Mouse (Mus musculus): ENCODE data around the gene Ndufa7. TPM values are rescaled to one million over a fixed set of nuclear protein-coding genes. Genes with fewer than 3 reads are reported as not detected.

Ndufa7 gene
- 482 and 487 TPM in 2 replicates for polyA plus RNA-seq (2016; fragmentation: Nextera tagmentation; extraction: Ambion mirVana)

DNA sequence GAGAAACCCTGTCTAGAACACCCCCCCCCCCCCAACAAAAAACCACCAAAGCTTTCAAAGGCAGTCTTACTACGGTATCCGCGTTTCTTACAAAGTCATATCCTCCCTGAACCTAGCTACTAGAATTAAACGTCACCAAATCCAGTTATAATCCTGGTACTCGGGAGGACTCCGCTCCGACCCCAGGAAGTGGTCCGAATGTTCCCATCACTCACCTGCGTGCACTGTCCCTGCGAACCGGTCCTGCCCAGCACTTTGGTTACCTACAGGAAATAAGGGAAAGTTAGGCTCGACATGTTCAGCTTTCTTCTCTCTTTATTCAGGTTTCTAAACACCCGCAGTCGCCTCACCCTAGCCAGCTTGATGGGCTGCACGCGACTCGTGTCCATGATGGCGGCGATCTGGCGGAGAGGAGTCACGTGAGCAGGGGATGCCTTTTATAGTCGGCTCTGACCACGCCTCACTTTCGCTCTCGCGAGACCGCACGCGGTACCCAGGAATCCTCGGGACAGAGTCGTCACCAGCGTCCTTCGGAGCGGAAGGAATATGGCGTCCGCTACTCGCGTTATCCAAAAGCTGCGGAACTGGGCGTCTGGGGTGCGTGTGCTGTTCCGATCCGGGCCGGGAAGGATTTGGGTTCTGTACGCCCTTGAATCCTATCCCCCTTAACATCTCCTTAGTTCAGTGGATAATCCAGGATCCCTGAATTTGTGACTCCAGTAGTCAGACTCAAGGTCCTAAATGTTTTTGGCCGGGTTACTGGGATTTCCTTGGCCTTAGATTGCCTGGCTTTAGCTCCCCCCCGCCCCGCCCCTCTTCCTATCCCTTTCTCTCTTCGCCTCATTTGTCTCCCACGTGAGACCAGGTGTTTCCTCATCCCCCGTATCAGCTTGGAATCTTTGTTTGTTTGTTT is at the start of gene Ndufa7, which contains the start of gene Rps28:
TSS of gene Ndufa7 (plus strand) at position 489 of the 913 bp plus-strand sequence.
TSS of gene Rps28 (minus strand) at position 479 of the 913 bp plus-strand sequence.
- under 1% methylated on average over 51 of the region's 51 CpGs for WGBS
- H3K9me3 ChIP-seq = no peaks in the 10 kb centered on the region
- DNase-seq (ENCODE audit: low spot score) = peak; percentile 98
- H3K36me3 ChIP-seq = peaks cover 57% of the 10 kb centered on the region
- peaks cover 19% of the 10 kb centered on the region for H3K4me1 ChIP-seq
- peak within 1 kb of the TSS; percentile 92 for H3K27ac ChIP-seq
- no peaks in the 10 kb centered on the region for H3K27me3 ChIP-seq (ENCODE audit: insufficient read depth, poor library complexity, severe bottlenecking)
- peak within 1 kb of the TSS; percentile 84 for H3K4me3 ChIP-seq

DNA sequence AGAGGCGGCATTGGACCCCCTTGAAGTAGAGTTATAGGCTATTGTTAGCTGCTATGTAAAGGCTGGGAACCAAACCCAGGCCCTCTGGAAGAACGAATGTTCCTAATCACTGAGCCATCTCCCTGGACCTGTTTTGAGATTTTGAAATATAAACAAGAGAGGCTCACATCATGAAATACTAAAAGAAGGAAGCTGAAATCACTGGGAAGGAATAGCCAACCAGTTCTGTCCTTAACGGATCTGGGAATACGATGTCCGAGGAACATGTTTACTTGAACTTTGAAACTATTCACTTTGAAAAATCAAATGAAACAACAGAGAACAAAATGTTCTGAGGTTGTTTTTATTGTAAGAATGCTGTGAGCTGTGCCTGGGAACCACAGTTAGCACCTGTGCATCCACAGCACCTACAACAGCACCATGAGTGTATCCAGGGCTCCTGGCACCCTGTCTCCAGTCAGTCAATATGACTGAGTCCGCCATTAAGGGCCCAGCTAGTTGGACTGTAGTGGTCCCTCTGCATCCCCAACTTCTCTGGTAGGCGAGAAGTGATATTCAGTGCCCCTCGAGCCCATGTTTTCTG is 49.7 kb upstream of the Ndufa7 start:
- 84% methylated on average over 8 of the region's 8 CpGs for WGBS
- Histone ChIP-seq H3K4me1 (peaks cover 15% of the 10 kb centered on the region), H3K36me3 (peaks cover 33% of the 10 kb centered on the region), H3K4me3 (no peak overlapping the region), H3K27ac (no peak overlapping the region), H3K9me3 (no peaks in the 10 kb centered on the region), H3K27me3 (ENCODE audit: insufficient read depth, poor library complexity, severe bottlenecking) (no peaks in the 10 kb centered on the region)
- DNase-seq (ENCODE audit: low spot score) = no peak

DNA sequence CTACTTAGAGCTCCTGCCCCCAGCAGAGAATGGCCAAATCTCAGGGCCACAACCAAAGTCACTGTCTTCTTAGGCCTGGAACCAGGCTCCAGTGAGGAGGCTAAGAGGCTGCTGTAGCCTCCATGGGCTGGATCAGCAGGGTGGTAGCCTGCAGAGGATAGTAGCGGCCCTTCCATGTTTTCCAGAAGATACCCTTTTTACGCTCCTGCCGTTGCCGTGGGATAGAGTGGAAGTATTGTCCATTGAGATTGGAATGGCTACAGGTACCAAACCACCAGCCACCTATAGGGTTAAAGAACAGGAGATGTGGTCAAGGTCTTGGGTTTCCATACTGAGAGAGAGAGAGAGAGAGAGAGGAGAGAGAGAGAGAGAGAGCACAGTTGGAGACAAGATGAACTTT is 49.1 kb upstream of the Ndufa7 start:
- H3K4me3 ChIP-seq = no peak overlapping the region
- H3K4me1 ChIP-seq = peaks cover 19% of the 10 kb centered on the region
- H3K27me3 ChIP-seq (ENCODE audit: insufficient read depth, poor library complexity, severe bottlenecking) = no peaks in the 10 kb centered on the region
- WGBS = 94% methylated on average over 4 of the region's 4 CpGs
- no peaks in the 10 kb centered on the region for H3K9me3 ChIP-seq
- no peak overlapping the region for H3K27ac ChIP-seq
- peaks cover 33% of the 10 kb centered on the region for H3K36me3 ChIP-seq
- no peak for DNase-seq (ENCODE audit: low spot score)

GRCm38 (mm10) chr17:33779271-33779966 is 45.0 kb upstream of the Ndufa7 start:
- Histone ChIP-seq H3K4me1 (peaks cover 40% of the 10 kb centered on the region), H3K4me3 (peak overlapping the region; percentile 34), H3K36me3 (peaks cover 33% of the 10 kb centered on the region), H3K9me3 (no peaks in the 10 kb centered on the region), H3K27ac (peak overlapping the region; percentile 72), H3K27me3 (ENCODE audit: insufficient read depth, poor library complexity, severe bottlenecking) (0 out of 2 replicates have a peak, but pooled peaks cover 8% of the 10 kb centered on the region)
- DNase-seq (ENCODE audit: low spot score) = peak; percentile 84
- 49% methylated on average over 9 of the region's 9 CpGs for WGBS

DNA sequence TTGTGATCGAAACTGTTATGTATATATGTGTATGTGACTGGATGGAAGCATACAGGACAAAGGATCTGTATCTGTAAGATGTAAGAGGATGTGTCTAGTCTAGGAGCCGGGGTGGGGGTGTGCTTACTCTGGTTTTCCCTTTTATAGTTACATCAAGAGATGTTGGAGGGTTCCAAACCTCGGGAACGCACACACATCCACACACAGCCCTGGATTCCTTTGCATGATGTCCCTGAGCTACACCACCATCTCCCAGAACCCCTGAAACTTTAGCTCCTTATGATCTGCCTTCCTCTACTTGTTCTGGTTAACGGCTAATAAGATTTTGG is 44.4 kb upstream of the Ndufa7 start:
- H3K27ac ChIP-seq = peak overlapping the region; percentile 72; the same call in 1 of the 2 replicates
- H3K4me3 ChIP-seq = peak overlapping the region; percentile 68
- peaks cover 40% of the 10 kb centered on the region for H3K4me1 ChIP-seq
- no peak for DNase-seq (ENCODE audit: low spot score)
- H3K27me3 ChIP-seq (ENCODE audit: insufficient read depth, poor library complexity, severe bottlenecking) = 0 out of 2 replicates have a peak, but pooled peaks cover 12% of the 10 kb centered on the region
- H3K36me3 ChIP-seq = peaks cover 32% of the 10 kb centered on the region
- H3K9me3 ChIP-seq = no peaks in the 10 kb centered on the region
- WGBS = 88% methylated on average over 5 of the region's 5 CpGs

DNA sequence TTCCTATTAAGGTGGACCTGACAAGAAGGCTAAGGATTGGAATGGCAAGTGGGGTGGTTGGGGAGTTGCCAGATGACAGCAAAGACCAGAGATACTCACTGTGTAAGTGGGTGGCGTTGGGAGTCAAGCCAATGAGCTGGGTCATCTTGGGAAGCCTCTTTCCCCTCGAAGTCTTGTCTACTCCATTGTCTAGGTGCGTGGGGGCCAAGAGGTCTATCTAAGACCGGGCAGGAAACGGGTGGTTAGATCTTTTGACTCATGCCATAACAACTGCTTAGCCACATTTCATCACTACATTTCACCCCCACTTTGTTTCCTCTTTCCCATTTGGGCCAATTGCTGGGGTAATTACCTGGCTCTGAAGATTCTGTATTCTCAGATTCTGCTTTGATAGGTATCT is 43.9 kb upstream of the Ndufa7 start:
- Histone ChIP-seq H3K36me3 (peaks cover 27% of the 10 kb centered on the region), H3K4me3 (peak overlapping the region; percentile 68), H3K4me1 (peaks cover 44% of the 10 kb centered on the region), H3K27ac (peak overlapping the region; percentile 90), H3K9me3 (no peaks in the 10 kb centered on the region), H3K27me3 (ENCODE audit: insufficient read depth, poor library complexity, severe bottlenecking) (0 out of 2 replicates have a peak, but pooled peaks cover 12% of the 10 kb centered on the region)
- 84% methylated on average over 5 of the region's 5 CpGs for WGBS
- no peak for DNase-seq (ENCODE audit: low spot score)

- peak within 1 kb of the TSS; percentile 68 for H3K4me3 ChIP-seq
- no peaks in the 10 kb centered on the region for H3K9me3 ChIP-seq
- DNase-seq (ENCODE audit: low spot score) = peak; percentile 94
- WGBS = under 1% methylated on average over 49 of the region's 50 CpGs
- H3K27ac ChIP-seq = peak within 1 kb of the TSS; percentile 90
- H3K27me3 ChIP-seq (ENCODE audit: insufficient read depth, poor library complexity, severe bottlenecking) = peaks cover 19% of the 10 kb centered on the region; the same call in 1 of the 2 replicates
- H3K36me3 ChIP-seq = peaks cover 20% of the 10 kb centered on the region
- H3K4me1 ChIP-seq = peaks cover 51% of the 10 kb centered on the region
These were observed 43.0 kb upstream of the Ndufa7 start, which contains the start of gene Angptl4 for GRCm38 (mm10) chr17:33781124-33781977. TSS of gene Angptl4 (minus strand) at chr17:33781830.

DNA sequence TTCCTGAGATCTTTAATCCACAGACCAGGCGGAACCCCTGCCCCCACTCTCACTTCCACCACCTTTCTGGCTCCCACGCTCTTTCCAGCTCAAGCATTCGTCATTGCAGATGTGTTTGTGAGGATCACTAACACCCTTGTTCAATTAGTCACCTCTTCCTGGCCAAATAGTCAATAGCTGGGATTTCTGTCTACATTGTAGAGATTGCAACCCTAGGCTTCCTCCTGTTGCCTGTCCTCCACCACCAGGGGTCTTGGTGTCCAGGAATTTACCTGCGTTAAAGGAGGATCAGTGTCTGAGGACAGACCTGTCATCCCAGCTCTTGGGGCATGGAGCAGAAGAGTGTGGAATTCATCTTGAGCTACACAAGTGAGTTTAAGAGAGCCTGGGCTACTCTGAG is 42.3 kb upstream of the Ndufa7 start:
- Histone ChIP-seq H3K36me3 (peaks cover 13% of the 10 kb centered on the region), H3K27ac (peak overlapping the region; percentile 90), H3K9me3 (no peaks in the 10 kb centered on the region), H3K27me3 (ENCODE audit: insufficient read depth, poor library complexity, severe bottlenecking) (peaks cover 22% of the 10 kb centered on the region; the same call in 1 of the 2 replicates), H3K4me3 (peak overlapping the region; percentile 68), H3K4me1 (peaks cover 51% of the 10 kb centered on the region)
- DNase-seq (ENCODE audit: low spot score) = no peak
- WGBS = 29% methylated on average over 4 of the region's 4 CpGs

DNA sequence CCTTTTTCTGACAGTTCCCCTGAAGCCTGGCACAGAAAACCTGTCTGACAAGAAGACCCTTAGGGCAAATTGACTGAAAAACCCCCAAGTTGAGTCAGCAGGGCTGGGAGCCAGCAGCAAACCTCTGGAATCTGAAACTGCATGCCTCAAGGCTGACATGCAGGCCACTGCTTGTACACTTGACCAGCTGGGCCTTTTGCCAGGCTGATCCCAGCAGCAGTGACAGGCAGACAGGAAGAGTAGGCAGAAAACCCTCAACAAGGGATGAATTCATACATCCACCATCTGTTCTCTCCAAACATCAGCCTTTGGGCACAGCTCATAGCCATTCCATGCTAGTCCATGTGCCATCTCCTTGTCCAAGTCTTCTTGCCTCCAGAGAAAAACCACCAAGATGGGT is 41.0 kb upstream of the Ndufa7 start:
- DNase-seq (ENCODE audit: low spot score) = no peak
- Histone ChIP-seq H3K27me3 (ENCODE audit: insufficient read depth, poor library complexity, severe bottlenecking) (peaks cover 22% of the 10 kb centered on the region; the same call in 1 of the 2 replicates), H3K4me3 (no peak overlapping the region), H3K4me1 (peaks cover 49% of the 10 kb centered on the region), H3K9me3 (no peaks in the 10 kb centered on the region), H3K27ac (no peak overlapping the region), H3K36me3 (peaks cover under 1% of the 10 kb centered on the region; the same call in 1 of the 2 replicates)

DNA sequence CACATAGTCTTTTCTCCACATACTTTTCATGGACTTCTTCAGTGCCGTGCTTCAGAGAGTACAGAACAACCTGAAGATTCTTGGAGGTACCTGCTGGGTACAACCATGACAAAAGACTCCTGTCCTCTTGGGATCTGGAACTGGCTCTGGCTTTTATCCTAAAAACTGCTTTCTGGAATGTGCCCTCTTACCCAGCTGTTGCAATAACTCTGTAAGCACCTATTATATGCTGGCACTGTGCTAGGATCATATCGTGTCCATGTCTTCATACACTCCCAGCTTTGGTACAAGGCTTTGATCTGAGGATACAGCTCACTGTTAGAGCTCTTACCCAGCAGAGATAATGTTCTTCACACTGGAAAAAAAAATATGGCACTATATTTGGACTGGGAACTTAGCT is 39.4 kb upstream of the Ndufa7 start:
- H3K27ac ChIP-seq = no peak overlapping the region
- 78% methylated on average over 2 of the region's 2 CpGs for WGBS
- DNase-seq (ENCODE audit: low spot score) = no peak
- peaks cover 34% of the 10 kb centered on the region for H3K4me1 ChIP-seq
- H3K27me3 ChIP-seq (ENCODE audit: insufficient read depth, poor library complexity, severe bottlenecking) = peaks cover 22% of the 10 kb centered on the region; the same call in 1 of the 2 replicates
- no peak overlapping the region for H3K4me3 ChIP-seq
- H3K36me3 ChIP-seq = no peaks in the 10 kb centered on the region
- no peaks in the 10 kb centered on the region for H3K9me3 ChIP-seq

DNA sequence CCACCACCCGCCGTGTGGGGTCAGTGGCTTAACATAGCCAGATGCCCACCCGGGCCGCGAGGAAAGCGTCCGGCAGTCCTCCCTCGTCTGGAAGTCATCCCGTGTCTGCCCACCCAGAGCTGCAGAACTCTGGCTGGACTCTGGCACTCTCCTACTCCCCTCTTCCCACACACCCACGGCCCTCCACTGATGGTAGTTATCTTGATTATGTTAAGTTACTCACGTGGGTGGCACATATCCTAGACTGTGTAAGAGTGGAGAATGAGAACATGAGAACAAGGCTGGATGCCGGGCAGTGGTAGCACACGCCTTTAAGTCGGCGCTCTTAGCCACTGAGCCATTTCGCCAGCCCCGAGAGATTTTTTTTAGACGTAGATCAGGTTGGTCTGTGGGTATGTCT is 38.0 kb upstream of the Ndufa7 start:
- Histone ChIP-seq H3K9me3 (no peaks in the 10 kb centered on the region), H3K27ac (no peak overlapping the region), H3K4me3 (no peak overlapping the region), H3K27me3 (ENCODE audit: insufficient read depth, poor library complexity, severe bottlenecking) (peaks cover 22% of the 10 kb centered on the region; the same call in 1 of the 2 replicates), H3K4me1 (peaks cover 21% of the 10 kb centered on the region), H3K36me3 (no peaks in the 10 kb centered on the region)
- 79% methylated on average over 18 of the region's 18 CpGs for WGBS
- no peak for DNase-seq (ENCODE audit: low spot score)

DNA sequence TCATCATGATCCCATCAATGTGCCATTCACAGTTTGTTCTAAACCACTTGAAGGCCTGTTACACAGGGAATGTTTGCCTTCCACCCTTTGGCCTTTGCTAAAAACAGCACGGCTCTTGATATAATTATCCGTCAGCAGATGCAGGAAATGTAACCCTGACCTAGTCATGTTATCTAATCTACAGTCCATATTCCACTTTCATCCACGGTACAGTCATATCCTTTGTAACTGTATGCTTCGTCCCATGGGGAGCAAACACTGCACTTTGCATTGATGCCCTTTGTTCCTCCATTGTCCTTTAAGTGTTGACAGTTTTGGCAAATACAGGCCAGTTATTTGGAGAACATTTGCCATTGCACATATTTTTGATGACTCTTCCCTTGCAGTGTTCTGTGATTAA is 35.6 kb upstream of the Ndufa7 start:
- H3K4me3 ChIP-seq = no peak overlapping the region
- WGBS = 37% methylated on average over 4 of the region's 4 CpGs
- no peaks in the 10 kb centered on the region for H3K9me3 ChIP-seq
- peaks cover 11% of the 10 kb centered on the region; the same call in 1 of the 2 replicates for H3K4me1 ChIP-seq
- H3K36me3 ChIP-seq = no peaks in the 10 kb centered on the region
- no peak for DNase-seq (ENCODE audit: low spot score)
- peaks cover 26% of the 10 kb centered on the region; the same call in 1 of the 2 replicates for H3K27me3 ChIP-seq (ENCODE audit: insufficient read depth, poor library complexity, severe bottlenecking)
- H3K27ac ChIP-seq = no peak overlapping the region

Data from heart, embryonic 10.5 days (tissue).